Mouse (Mus musculus) erythroblast, embryonic 14.5 days (primary cell): ENCODE measurements around the gene Kctd10.

Source experiments
- GATA1 ChIP-seq: IDR thresholded peaks from 2 replicates; pipeline ENCODE4 v1.6.1; 2012; ENCODE audit warnings: low read length, inconsistent platforms, mixed read lengths
- TAL1 ChIP-seq: IDR thresholded peaks from 3 replicates; pipeline ENCODE4 v1.6.1; 2012; ENCODE audit warnings: low read length, inconsistent platforms, mixed read lengths

DNA sequence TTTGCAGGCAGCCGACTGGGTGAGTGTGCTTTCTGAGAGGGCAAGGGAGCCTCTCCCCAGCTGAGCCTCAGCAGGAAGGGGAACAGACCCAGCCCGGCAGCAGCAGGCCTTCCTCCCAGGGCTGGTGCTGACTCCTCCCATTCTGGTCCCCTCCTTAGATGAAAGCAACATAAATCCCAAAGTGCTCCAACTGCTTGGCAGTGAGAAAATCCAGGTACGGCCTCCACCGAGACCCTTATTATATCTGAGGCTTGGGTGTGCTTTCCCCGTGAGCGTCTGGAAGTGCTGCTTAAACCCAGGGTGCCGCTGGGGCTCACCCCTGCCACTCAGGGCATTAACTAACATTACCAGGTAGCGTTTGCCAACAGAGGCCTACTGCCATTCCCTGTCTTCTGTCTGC lies 20.7 kb downstream of the Kctd10 start:
- TF ChIP-seq TAL1: no peak
- no peak for TF ChIP-seq GATA1
